Mouse (Mus musculus): ENCODE results near the gene Tmem160. TPM values are rescaled to one million over a fixed set of nuclear protein-coding genes. Genes with fewer than 3 reads are reported as not detected.
A peak's percentile ranks its signal among the peaks of the same experiment; 100 is the strongest.

Tmem160 gene
- total and polyA plus RNA-seq, 2 experiments from 2014 or later = 40.1 to 105 TPM

GRCm38 (mm10) chr7:16504573-16505225 is 52.1 kb downstream of the Tmem160 start:
- Histone ChIP-seq H3K4me2 (ENCODE audit: low read depth) (no peak overlapping the region), H3K27ac (ENCODE audit: low read depth, low read length) (no peak overlapping the region), H3K4me1 (ENCODE audit: insufficient read depth) (no peaks in the 10 kb centered on the region), H3K9me3 (ENCODE audit: low read length) (no peaks in the 10 kb centered on the region), H3K9ac (no peak overlapping the region), H3K36me3 (ENCODE audit: insufficient read depth) (peaks cover 50% of the 10 kb centered on the region), H3K4me3 (ENCODE audit: low read depth, low read length) (no peak overlapping the region), H3K27me3 (ENCODE audit: insufficient read depth, low read length) (no peaks in the 10 kb centered on the region)
- DNase-seq (no peak), ATAC-seq (peak; percentile 10; the same call in 1 of the 2 replicates)
- no peak for TF ChIP-seq CTCF (IDR thresholded peaks at IDR 0.05; ENCODE audit: low read depth)
- 54% methylated on average over 2 of the region's 2 CpGs for WGBS

Other genes starting within 250 kb of the Tmem160 start
- 10.9 and 16.0 TPM in 2 replicates for gene Dhx34, start 230.7 kb upstream of the Tmem160 start, total RNA-seq (2014; rRNA removed)
- gene Dhx34, start 230.7 kb upstream of the Tmem160 start, polyA plus RNA-seq (2015; fragmentation: Nextera tagmentation; extraction: Ambion mirVana) = 8.4 and 9.7 TPM in 2 replicates
- gene C5ar2, start 208.6 kb upstream of the Tmem160 start, total RNA-seq (2014; rRNA removed) = 0.14 and 0.23 TPM in 2 replicates
- gene C5ar2, start 208.6 kb upstream of the Tmem160 start, polyA plus RNA-seq (2015; fragmentation: Nextera tagmentation; extraction: Ambion mirVana) = 0.13 and 0.17 TPM in 2 replicates
- 0.52 and 1.2 TPM in 2 replicates for gene C5ar1, start 193.2 kb upstream of the Tmem160 start, total RNA-seq (2014; rRNA removed)
- 1.7 TPM in 2 replicates for gene C5ar1, start 193.2 kb upstream of the Tmem160 start, polyA plus RNA-seq (2015; fragmentation: Nextera tagmentation; extraction: Ambion mirVana)
- gene Inafm1, start 179.2 kb upstream of the Tmem160 start, total RNA-seq (2014; rRNA removed) = 36.9 and 43.2 TPM in 2 replicates
- 63.6 and 68.4 TPM in 2 replicates for gene Inafm1, start 179.2 kb upstream of the Tmem160 start, polyA plus RNA-seq (2015; fragmentation: Nextera tagmentation; extraction: Ambion mirVana)
- gene Ccdc9, start 166.0 kb upstream of the Tmem160 start, total RNA-seq (2014; rRNA removed) = 31.6 and 38.2 TPM in 2 replicates
- 12.8 and 18.6 TPM in 2 replicates for gene Ccdc9, start 166.0 kb upstream of the Tmem160 start, polyA plus RNA-seq (2015; fragmentation: Nextera tagmentation; extraction: Ambion mirVana)
- gene Bbc3, start 144.4 kb upstream of the Tmem160 start, total RNA-seq (2014; rRNA removed) = 41.2 and 57.8 TPM in 2 replicates
- 40.0 and 40.2 TPM in 2 replicates for gene Bbc3, start 144.4 kb upstream of the Tmem160 start, polyA plus RNA-seq (2015; fragmentation: Nextera tagmentation; extraction: Ambion mirVana)
- 114 and 122 TPM in 2 replicates for gene Sae1, start 65.0 kb upstream of the Tmem160 start, total RNA-seq (2014; rRNA removed)
- gene Sae1, start 65.0 kb upstream of the Tmem160 start, polyA plus RNA-seq (2015; fragmentation: Nextera tagmentation; extraction: Ambion mirVana) = 197 and 211 TPM in 2 replicates
- 36.7 and 57.5 TPM in 2 replicates for gene Zc3h4, start 51.9 kb upstream of the Tmem160 start, total RNA-seq (2014; rRNA removed)
- 9.4 and 11.0 TPM in 2 replicates for gene Zc3h4, start 51.9 kb upstream of the Tmem160 start, polyA plus RNA-seq (2015; fragmentation: Nextera tagmentation; extraction: Ambion mirVana)
- gene Npas1, start 24.9 kb downstream of the Tmem160 start, total RNA-seq (2014; rRNA removed) = 10.1 and 10.2 TPM in 2 replicates
- gene Npas1, start 24.9 kb downstream of the Tmem160 start, polyA plus RNA-seq (2015; fragmentation: Nextera tagmentation; extraction: Ambion mirVana) = 12.6 and 14.7 TPM in 2 replicates
- 133 and 149 TPM in 2 replicates for gene Arhgap35, start 162.2 kb downstream of the Tmem160 start, total RNA-seq (2014; rRNA removed)
- gene Arhgap35, start 162.2 kb downstream of the Tmem160 start, polyA plus RNA-seq (2015; fragmentation: Nextera tagmentation; extraction: Ambion mirVana) = 20.6 and 27.0 TPM in 2 replicates
- gene Ceacam15, start 222.9 kb downstream of the Tmem160 start, total RNA-seq (2014; rRNA removed) = not detected in 2 replicates
- not detected in 2 replicates for gene Ceacam15, start 222.9 kb downstream of the Tmem160 start, polyA plus RNA-seq (2015; fragmentation: Nextera tagmentation; extraction: Ambion mirVana)